Mouse (Mus musculus) activated CD4-positive, CD25-positive, alpha-beta regulatory T cell, adult 4 months (primary cell): ENCODE data around the gene Glmp. TPM values are rescaled to one million over a fixed set of nuclear protein-coding genes. Genes with fewer than 3 reads are reported as not detected.
"Not testable (repeated sequence)": the region's sequence is repeated elsewhere in the genome, so short reads cannot be mapped to it uniquely, and the experiment has no call there.

Experiments
- ATAC-seq: one replicate; pipeline ENCODE4 v1.8.0; 2017
- polyA plus RNA-seq, 2 experiments: library from polyadenylated mRNA; unstranded; fragments of 100-300 nt; shearing (Covaris generic); gene quantifications; one replicate each; pipeline ENCODE4 v1.2.1; 2017

Gene Glmp
- polyA plus RNA-seq, 2 experiments from 2014 or later = 356 to 375 TPM

GRCm38 (mm10) chr3:88378599-88378998, 53.8 kb downstream of the Glmp start, which contains the start of gene Bglap2:
Bglap2 (minus strand) TSS chr3:88378699.
- ATAC-seq = not testable (repeated sequence)

Other genes starting within 250 kb of the Glmp start
- not detected for gene Ttc24, start 246.7 kb upstream of the Glmp start, polyA plus RNA-seq
- gene Iqgap3, start 243.1 kb upstream of the Glmp start, polyA plus RNA-seq = 1 to 10 TPM; 1.3 to 1.4 TPM
- gene Mef2d, start 182.7 kb upstream of the Glmp start, polyA plus RNA-seq = 10 to 100 TPM; 24.3 to 24.5 TPM
- gene Rhbg, start 70.3 kb upstream of the Glmp start, polyA plus RNA-seq = not detected
- not detected for gene Gm38392, start 37.8 kb upstream of the Glmp start, polyA plus RNA-seq
- 1 to 10 TPM; 2.7 to 7.4 TPM for gene Tsacc, start 28.0 kb upstream of the Glmp start, polyA plus RNA-seq
- 100 to 1,000 TPM; 180 to 209 TPM for gene Cct3, start 27.9 kb upstream of the Glmp start, polyA plus RNA-seq
- 1 to 10 TPM in 1 of 2 experiments, under 1 TPM in 1; 0.78 to 1.3 TPM for gene Tmem79, start 11.1 kb downstream of the Glmp start, polyA plus RNA-seq
- gene Smg5, start 11.2 kb downstream of the Glmp start, polyA plus RNA-seq = 10 to 100 TPM; 30.2 to 50.2 TPM
- not detected for gene Paqr6, start 39.6 kb downstream of the Glmp start, polyA plus RNA-seq
- not detected for gene Bglap3, start 47.7 kb downstream of the Glmp start, polyA plus RNA-seq
- gene Bglap2, start 53.7 kb downstream of the Glmp start, polyA plus RNA-seq = not detected
- gene Bglap, start 59.4 kb downstream of the Glmp start, polyA plus RNA-seq = not detected
- 10 to 100 TPM; 62.7 to 63.7 TPM for gene Pmf1, start 85.3 kb downstream of the Glmp start, polyA plus RNA-seq
- 10 to 100 TPM; 12.8 to 16.7 TPM for gene Slc25a44, start 100.1 kb downstream of the Glmp start, polyA plus RNA-seq
- gene Sema4a, start 136.2 kb downstream of the Glmp start, polyA plus RNA-seq = 10 to 100 TPM; 31.5 to 44.8 TPM
- gene Lmna, start 184.9 kb downstream of the Glmp start, polyA plus RNA-seq = 1 to 10 TPM; 4.6 to 6.4 TPM
- under 1 TPM; 0.10 to 0.81 TPM for gene Mex3a, start 207.4 kb downstream of the Glmp start, polyA plus RNA-seq
- gene Rab25, start 223.3 kb downstream of the Glmp start, polyA plus RNA-seq = not detected
- 100 to 1,000 TPM; 132 to 197 TPM for gene Lamtor2, start 228.1 kb downstream of the Glmp start, polyA plus RNA-seq
- 10 to 100 TPM; 10.9 to 14.0 TPM for gene Ubqln4, start 228.7 kb downstream of the Glmp start, polyA plus RNA-seq